Mouse (Mus musculus) Muller cell, postnatal 12 days (primary cell): Measurements from ENCODE around the gene Gm3486.
"Not testable (repeated sequence)": the region's sequence is repeated elsewhere in the genome, so short reads cannot be mapped to it uniquely, and the experiment has no call there.

ENCODE experiments used
- DNase-seq: peaks from one replicate; pipeline ENCODE4 v3.0.0-alpha.2; 2015; ENCODE audit errors: inconsistent ontology term

Gene Gm3486

DNA sequence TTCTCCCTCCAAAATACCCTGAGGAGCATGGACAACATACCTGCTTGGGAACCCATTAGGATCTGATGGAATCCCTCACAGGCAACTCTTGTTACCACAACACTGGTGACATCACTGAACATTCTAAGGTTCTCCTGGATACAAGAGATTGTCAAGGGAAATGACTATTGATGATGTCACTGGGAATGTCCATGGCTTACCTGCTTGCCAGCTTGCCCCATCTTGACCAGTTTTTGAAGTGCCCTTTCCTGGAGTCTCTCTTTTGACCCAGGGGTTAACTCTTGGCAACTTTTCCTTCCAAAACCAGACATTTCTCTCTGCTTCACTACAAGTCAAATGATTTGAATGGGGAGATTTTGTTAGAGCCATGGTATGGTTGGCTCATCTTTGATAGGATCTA is at the start of gene Gm3486:
TSS of gene Gm3486 (minus strand) at position 101 of the 400 bp plus-strand sequence.
- DNase-seq = not testable (repeated sequence)

DNA sequence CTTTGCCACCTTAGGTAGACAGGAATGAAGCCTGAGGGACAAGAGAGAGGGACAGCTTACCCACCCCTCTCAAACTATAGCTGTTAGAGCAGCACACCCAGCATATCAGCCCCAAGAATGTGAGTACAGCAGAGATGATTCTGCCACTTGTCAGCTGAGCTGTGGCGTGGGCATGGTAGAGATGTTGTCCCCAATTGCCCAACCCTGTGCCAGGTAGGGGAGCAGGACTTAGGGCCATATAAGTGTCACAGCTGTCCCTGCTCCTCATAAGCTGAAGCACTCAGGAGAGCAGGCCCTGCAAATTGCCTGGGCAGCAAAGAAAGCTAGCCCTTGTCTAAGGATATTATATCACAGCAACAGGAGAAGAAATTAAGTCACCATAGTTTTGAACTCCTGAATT is 35.4 kb upstream of the Gm3486 start:
- DNase-seq = not testable (repeated sequence)

DNA sequence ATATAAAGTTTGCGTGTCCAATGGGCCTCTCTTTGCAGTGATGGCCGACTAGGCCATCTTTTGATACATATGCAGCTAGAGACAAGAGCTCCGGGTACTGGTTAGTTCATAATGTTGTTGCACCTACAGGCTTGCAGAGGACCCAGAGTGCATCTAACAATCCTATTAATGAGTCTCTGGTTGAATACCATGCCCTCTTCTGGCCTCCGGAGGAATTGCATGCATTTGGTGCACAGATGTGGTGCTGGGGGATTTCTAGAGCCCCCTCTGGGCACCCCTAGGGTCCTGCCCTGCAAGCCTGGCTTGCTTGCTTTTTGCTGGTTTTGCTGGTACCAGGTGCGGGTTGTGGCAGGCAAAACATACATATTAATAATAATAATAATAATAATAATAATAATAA is 31.4 kb upstream of the Gm3486 start:
- not testable (repeated sequence) for DNase-seq

DNA sequence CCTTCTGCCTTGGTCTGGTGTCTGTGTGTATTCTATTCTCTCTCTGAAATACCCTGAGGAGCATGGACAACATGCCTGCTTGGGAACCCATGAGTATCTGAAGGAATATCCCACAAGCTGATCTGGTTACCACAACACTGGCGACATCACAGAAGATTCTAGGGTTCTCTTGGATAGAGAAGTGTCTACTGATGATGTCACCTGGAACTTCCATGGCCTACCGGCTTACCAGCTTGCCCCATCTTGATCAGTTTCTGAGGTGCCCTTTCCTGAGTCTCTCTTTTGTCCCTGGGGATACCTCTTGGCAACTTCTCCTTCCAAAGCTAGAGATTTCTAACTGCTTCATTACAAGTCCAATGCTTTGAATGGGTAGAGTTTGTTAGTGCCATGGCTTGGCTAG is 35.9 kb downstream of the Gm3486 start, which contains the start of gene Gm7954:
TSS of gene Gm7954 (minus strand) at position 101 of the 400 bp plus-strand sequence.
- not testable (repeated sequence) for DNase-seq
